Mouse (Mus musculus) hindbrain, embryonic 12.5 days (tissue): ENCODE data around the gene Pde4b. TPM values are rescaled to one million over a fixed set of nuclear protein-coding genes. Genes with fewer than 3 reads are reported as not detected.

Experiments used
- ATAC-seq: fragments of 200-750 bp; cut with Nextera tagmentation; 2 replicates; pipeline ENCODE4 v1.8.0; 2017; ENCODE audit warnings: moderate TSS enrichment; ENCODE audit not compliant: low FRiP score
- H3K27ac ChIP-seq: fragments of 300-500 bp; sonication (generic); 2 replicates; pipeline ENCODE4 v1.5.1; 2016; ENCODE audit warnings: mild to moderate bottlenecking
- H3K27me3 ChIP-seq: fragments of 300-500 bp; sonication (generic); 2 replicates; pipeline ENCODE4 v1.6.1; 2016; ENCODE audit warnings: mild to moderate bottlenecking
- H3K36me3 ChIP-seq: fragments of 300-500 bp; sonication (generic); 2 replicates; pipeline ENCODE4 v1.6.1; 2016; ENCODE audit warnings: mild to moderate bottlenecking
- H3K4me1 ChIP-seq: fragments of 300-500 bp; sonication (generic); 2 replicates; pipeline ENCODE4 v1.6.1; 2016
- H3K4me2 ChIP-seq: fragments of 300-500 bp; sonication (generic); replicated peaks from 2 replicates; pipeline ENCODE4 v1.6.1; 2016; ENCODE audit warnings: mild to moderate bottlenecking
- H3K4me3 ChIP-seq: fragments of 300-500 bp; sonication (generic); 2 replicates; pipeline ENCODE4 v1.5.1; 2016; ENCODE audit warnings: mild to moderate bottlenecking
- H3K9ac ChIP-seq: fragments of 300-500 bp; sonication (generic); 2 replicates; pipeline ENCODE4 v1.6.1; 2016; ENCODE audit warnings: mild to moderate bottlenecking, moderate library complexity
- H3K9me3 ChIP-seq: fragments of 300-500 bp; sonication (generic); replicated peaks from 2 replicates; pipeline ENCODE4 v1.6.1; 2016; ENCODE audit warnings: mild to moderate bottlenecking
- WGBS: fragments of 180-500 bp; shearing (Covaris S2); methylation state at CpG from one replicate; pipeline ENCODE4 v1.1.7; 2016; 5-methylcytosine and 5-hydroxymethylcytosine counted together
- polyA plus RNA-seq: library from polyadenylated mRNA; unstranded; fragments of >200 nt; fragmentation: Nextera tagmentation; extraction: Ambion mirVana; gene quantifications from 2 replicates; pipeline ENCODE4 v1.2.1, GENCODE M21; 2016

Gene Pde4b
- polyA plus RNA-seq, 1 experiment from 2014 or later: 12.5 TPM

DNA sequence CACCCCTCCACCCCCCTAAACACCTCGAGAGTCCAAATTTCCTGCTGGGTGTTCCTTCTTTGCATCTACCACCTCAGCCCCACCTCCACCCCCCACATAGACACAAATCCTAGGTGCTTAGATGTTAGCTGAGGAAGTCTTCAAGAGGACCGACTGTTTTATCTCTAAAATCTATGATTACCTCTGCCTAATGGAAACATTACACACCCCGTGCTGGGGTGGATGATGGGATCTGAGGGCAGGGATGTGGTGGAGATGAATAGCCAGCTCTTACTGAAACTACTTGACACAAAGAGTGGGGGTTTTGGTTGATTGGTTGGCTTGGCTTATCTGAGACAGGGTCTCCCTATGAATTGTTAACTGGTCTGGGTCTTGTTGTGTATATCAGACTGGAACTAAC lies 471.0 kb downstream of the Pde4b start:
- WGBS: 64% methylated on average over 3 of the region's 3 CpGs
- Histone ChIP-seq H3K4me1 (no peaks in the 10 kb centered on the region; the same call in 1 of the 2 replicates), H3K9ac (no peak overlapping the region), H3K27ac (no peak overlapping the region), H3K4me2 (no peak overlapping the region), H3K27me3 (no peaks in the 10 kb centered on the region), H3K4me3 (no peak overlapping the region), H3K36me3 (no peaks in the 10 kb centered on the region), H3K9me3 (no peaks in the 10 kb centered on the region)
- ATAC-seq: no peak

DNA sequence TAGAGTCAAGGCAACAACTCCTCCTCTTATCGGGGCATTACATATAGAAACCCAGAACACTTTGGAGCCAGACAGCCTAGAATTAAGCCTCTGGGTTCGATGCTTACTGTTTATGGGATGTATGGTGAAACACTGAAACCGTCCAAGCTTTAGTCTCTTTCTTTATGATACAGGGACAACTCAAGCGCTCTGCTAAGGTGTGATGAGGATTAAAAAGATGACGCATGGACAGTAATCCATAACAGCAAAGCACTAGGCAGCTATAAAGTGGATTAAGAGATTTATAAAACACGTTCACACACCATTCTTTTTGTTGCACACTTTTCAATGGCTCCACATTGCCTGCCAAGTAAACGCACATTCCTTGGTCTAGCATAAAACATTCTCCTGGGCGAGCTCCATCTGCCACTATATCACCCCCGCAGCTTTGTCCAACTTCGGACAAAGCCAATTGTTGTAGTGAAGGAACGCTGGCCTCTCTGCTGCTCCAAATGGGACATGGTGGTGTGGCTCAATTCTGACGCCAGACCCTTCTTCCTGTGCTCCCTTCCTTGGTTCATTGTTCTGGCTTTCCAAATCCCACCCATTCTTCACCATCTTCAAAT lies 473.4 kb downstream of the Pde4b start:
- H3K4me1 ChIP-seq: no peaks in the 10 kb centered on the region; the same call in 1 of the 2 replicates
- H3K27ac ChIP-seq: no peak overlapping the region
- WGBS: 78% methylated on average over 12 of the region's 12 CpGs
- no peak overlapping the region for H3K4me3 ChIP-seq
- no peaks in the 10 kb centered on the region for H3K27me3 ChIP-seq
- no peak overlapping the region for H3K4me2 ChIP-seq
- no peak for ATAC-seq
- no peak overlapping the region for H3K9ac ChIP-seq
- H3K36me3 ChIP-seq: no peaks in the 10 kb centered on the region
- H3K9me3 ChIP-seq: no peaks in the 10 kb centered on the region

GRCm38 (mm10) chr4:102563273-102563855 lies 476.0 kb downstream of the Pde4b start:
- Histone ChIP-seq H3K4me3 (no peak overlapping the region), H3K4me2 (no peak overlapping the region), H3K4me1 (peaks cover 6% of the 10 kb centered on the region), H3K27me3 (no peaks in the 10 kb centered on the region), H3K9me3 (no peaks in the 10 kb centered on the region), H3K27ac (no peak overlapping the region), H3K9ac (no peak overlapping the region), H3K36me3 (no peaks in the 10 kb centered on the region)
- no peak for ATAC-seq
- WGBS: 87% methylated on average over 9 of the region's 9 CpGs

DNA sequence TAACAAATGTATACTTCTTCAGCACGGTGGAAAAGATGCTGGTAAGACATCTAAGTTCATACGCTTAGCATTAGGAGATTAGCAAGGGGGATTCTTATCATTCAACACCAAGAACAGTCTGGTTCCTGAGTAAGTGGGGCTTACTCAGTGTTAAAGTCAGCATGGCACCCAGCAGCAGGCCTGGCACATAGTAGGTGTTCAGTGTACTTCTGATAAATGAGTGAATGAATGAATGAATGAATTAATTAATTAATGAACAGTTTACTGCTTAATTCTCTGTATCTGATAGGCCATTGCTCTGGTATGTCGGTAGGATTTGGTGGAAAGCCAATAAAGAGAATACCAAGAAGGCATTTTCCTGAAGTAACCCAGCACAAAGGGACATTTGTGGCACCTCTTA lies 476.9 kb downstream of the Pde4b start:
- Histone ChIP-seq H3K9me3 (no peaks in the 10 kb centered on the region), H3K27ac (no peak overlapping the region), H3K4me1 (peaks cover 11% of the 10 kb centered on the region), H3K27me3 (no peaks in the 10 kb centered on the region), H3K36me3 (no peaks in the 10 kb centered on the region), H3K4me2 (no peak overlapping the region), H3K4me3 (no peak overlapping the region), H3K9ac (no peak overlapping the region)
- no peak for ATAC-seq
- 89% methylated on average over 3 of the region's 3 CpGs for WGBS

GRCm38 (mm10) chr4:102566421-102566820 lies 479.1 kb downstream of the Pde4b start:
- Histone ChIP-seq H3K9ac (no peak overlapping the region), H3K36me3 (no peaks in the 10 kb centered on the region), H3K27ac (no peak overlapping the region), H3K27me3 (peaks cover under 1% of the 10 kb centered on the region), H3K9me3 (no peaks in the 10 kb centered on the region), H3K4me2 (no peak overlapping the region), H3K4me3 (no peak overlapping the region), H3K4me1 (peaks cover 23% of the 10 kb centered on the region)
- 21% methylated on average over 1 of the region's 1 CpGs for WGBS
- ATAC-seq: no peak

- peaks cover 7% of the 10 kb centered on the region for H3K27me3 ChIP-seq
- no peak overlapping the region for H3K9ac ChIP-seq
- no peaks in the 10 kb centered on the region for H3K36me3 ChIP-seq
- H3K27ac ChIP-seq: no peak overlapping the region
- no peak overlapping the region for H3K4me3 ChIP-seq
- peaks cover 23% of the 10 kb centered on the region for H3K4me1 ChIP-seq
- no peak for ATAC-seq
- WGBS: 35% methylated on average over 2 of the region's 2 CpGs
- H3K4me2 ChIP-seq: no peak overlapping the region
- no peaks in the 10 kb centered on the region for H3K9me3 ChIP-seq
Observed at GRCm38 (mm10) chr4:102567111-102567510, 479.8 kb downstream of the Pde4b start.

DNA sequence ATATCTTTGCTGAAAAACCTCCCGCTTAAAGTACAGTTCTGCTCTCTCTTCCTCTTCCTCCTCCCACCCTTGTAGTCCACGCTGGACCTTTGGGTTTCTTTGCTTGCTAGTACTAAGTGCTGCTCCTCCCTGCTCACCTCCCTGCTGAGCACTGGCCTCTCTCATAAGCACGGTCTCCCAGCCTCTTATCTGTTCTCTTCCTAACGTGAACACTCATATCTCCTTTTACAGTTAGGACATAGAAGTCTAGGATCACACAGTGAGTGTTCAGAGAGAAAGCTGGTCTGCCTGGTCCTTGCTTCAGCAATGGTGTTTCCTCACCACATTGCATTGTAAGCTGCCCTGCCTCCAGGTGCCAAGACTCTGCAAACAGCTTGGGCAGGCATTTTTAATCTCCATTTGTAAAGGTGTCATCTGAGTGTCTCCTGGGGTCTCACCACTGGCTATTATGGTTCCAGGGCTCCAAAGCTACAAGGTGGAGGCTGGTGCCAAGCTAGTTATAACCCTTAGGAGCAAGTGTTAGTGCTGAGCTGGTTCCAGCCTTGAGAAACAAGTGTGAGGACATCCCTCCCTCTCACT lies 480.4 kb downstream of the Pde4b start:
- ATAC-seq: no peak
- no peak overlapping the region for H3K4me3 ChIP-seq

DNA sequence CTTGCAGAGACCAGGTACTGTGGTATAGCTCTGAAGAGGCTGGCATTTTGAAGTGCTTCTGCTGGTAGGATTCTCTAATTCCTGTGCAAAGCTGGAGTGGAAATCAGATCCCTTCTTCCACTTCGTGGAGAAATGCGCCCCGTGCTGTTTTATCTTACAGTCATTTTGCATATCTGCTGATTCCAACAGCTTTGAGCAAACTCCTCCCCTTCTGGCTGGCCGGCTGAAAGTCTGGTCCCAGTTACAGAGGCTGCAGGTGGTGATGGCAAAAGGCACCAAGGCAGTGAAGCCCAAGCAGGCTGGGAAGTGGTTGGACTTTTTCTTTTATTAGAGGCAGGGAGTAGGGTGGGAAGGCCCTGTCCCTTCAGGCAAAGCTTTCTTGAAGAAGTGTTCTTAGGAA lies 481.2 kb downstream of the Pde4b start:
- Histone ChIP-seq H3K4me1 (peaks cover 23% of the 10 kb centered on the region), H3K27me3 (peaks cover 7% of the 10 kb centered on the region), H3K4me3 (no peak overlapping the region), H3K27ac (no peak overlapping the region; the same call in 1 of the 2 replicates), H3K9ac (no peak overlapping the region), H3K9me3 (no peaks in the 10 kb centered on the region), H3K36me3 (no peaks in the 10 kb centered on the region), H3K4me2 (no peak overlapping the region)
- WGBS: 6% methylated on average over 4 of the region's 4 CpGs
- no peak for ATAC-seq

More for the DNA sequence above, 480.4 kb downstream of the Pde4b start:
- no peak overlapping the region for H3K27ac ChIP-seq
- no peak overlapping the region for H3K4me2 ChIP-seq
- peaks cover 23% of the 10 kb centered on the region for H3K4me1 ChIP-seq
- no peaks in the 10 kb centered on the region for H3K36me3 ChIP-seq
- H3K9me3 ChIP-seq: no peaks in the 10 kb centered on the region
- WGBS: 20% methylated on average over 4 of the region's 4 CpGs
- peaks cover 7% of the 10 kb centered on the region for H3K27me3 ChIP-seq
- no peak overlapping the region for H3K9ac ChIP-seq

GRCm38 (mm10) chr4:102569101-102569583 lies 481.8 kb downstream of the Pde4b start:
- H3K36me3 ChIP-seq: no peaks in the 10 kb centered on the region
- H3K4me2 ChIP-seq: no peak overlapping the region
- no peak overlapping the region; the same call in 1 of the 2 replicates for H3K27ac ChIP-seq
- H3K4me1 ChIP-seq: peaks cover 23% of the 10 kb centered on the region
- no peaks in the 10 kb centered on the region for H3K9me3 ChIP-seq
- peaks cover 7% of the 10 kb centered on the region for H3K27me3 ChIP-seq
- no peak overlapping the region for H3K9ac ChIP-seq
- ATAC-seq: no peak
- H3K4me3 ChIP-seq: no peak overlapping the region
- WGBS: 25% methylated on average over 8 of the region's 8 CpGs

DNA sequence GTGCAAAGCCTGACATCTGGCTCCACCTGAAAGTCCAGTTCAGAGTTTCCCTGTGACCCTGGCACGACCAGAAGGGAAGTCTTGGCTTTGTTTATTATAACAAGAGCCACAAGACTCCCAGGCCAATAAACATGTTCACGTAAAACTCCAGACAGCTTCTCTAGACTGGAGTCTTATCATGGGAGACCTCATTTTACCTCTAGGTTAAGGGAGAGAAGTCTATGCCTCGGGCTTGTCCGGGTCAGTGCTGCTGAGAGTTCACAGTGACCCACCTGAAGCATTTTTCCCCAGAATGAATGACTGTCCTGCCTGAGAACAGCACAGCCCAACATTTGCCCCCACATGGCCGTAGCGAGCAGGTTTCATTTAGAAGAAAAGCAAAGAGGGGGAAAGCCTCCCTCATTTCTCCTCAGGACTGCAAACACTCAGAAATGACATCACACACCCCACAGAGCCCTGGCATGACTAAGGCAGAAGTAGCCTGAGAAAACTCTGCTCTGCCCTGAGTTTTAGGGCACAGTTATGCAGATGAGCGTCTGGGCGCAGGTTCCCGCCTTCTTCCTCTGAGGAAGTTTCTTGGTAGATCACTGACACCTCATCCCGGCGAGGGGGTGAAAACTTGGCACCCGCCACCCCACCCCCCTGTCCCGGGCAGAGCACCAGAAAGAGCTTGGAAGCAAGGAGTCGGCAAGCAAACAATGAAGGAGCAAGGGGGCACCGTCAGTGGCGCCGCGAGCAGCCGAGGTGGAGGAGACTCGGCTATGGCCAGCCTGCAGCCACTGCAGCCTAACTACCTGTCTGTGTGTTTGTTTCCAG lies 482.8 kb downstream of the Pde4b start:
- Histone ChIP-seq H3K4me3 (peak overlapping the region; percentile 46), H3K9me3 (no peaks in the 10 kb centered on the region), H3K36me3 (no peaks in the 10 kb centered on the region), H3K27ac (peak overlapping the region; percentile 60), H3K4me1 (peaks cover 23% of the 10 kb centered on the region), H3K4me2 (peak overlapping the region; percentile 85), H3K27me3 (peaks cover 7% of the 10 kb centered on the region), H3K9ac (peak overlapping the region; percentile 62)
- under 1% methylated on average over 20 of the region's 20 CpGs for WGBS
- peak; percentile 57 for ATAC-seq

DNA sequence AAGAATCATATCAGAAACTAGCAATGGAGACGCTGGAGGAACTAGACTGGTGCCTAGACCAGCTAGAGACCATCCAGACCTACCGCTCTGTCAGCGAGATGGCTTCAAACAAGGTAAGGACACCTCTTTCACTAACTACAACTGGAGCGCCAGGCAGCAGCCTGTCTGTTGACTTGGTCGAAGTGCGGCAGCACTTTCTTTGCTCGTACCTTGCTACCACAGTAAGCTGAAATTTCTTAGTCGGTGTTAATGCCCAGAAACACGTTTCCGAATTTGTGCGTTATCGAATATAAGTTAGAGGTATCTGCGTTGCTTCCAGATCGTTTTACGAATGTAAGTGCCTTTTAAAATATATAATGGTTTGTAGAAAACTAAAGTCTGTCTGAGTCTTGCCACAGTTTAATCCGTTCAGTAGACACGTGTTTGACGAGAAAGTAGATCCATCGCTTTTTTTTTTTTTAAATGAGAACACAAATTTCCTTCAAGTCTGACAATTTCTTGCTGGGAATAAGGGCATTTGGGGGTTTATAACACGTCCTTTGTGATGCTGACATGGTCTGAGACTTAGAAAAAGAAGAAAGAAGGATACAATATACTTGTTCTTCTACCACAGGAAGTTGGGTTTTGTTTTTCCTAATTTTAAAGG lies 483.5 kb downstream of the Pde4b start:
- Histone ChIP-seq H3K27ac (peak overlapping the region; percentile 60; the same call in 1 of the 2 replicates), H3K4me1 (peaks cover 23% of the 10 kb centered on the region), H3K4me2 (peak overlapping the region; percentile 85), H3K9ac (peak overlapping the region; percentile 62), H3K36me3 (no peaks in the 10 kb centered on the region), H3K4me3 (peak overlapping the region; percentile 46), H3K27me3 (peaks cover 7% of the 10 kb centered on the region), H3K9me3 (no peaks in the 10 kb centered on the region)
- no peak for ATAC-seq
- 5% methylated on average over 20 of the region's 20 CpGs for WGBS

DNA sequence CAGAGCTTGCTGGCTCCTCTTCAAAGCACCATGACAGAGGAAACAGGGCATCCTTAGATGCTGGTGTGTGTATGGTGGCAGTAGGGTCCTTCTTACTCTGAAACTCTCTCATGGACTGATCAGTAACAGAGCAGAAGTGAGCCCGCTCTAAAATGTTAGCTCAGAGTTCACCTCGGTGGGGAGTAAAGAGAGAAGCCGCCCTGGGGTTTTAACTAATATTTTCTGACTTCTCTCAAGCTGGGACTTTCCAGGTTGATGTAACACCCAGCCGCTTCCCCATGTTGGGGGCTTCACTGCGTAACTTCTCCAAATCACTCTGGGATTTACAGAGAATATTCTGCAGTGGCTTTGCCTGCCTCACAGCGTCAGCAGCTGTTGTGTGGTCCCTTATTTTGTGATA lies 484.7 kb downstream of the Pde4b start:
- H3K9me3 ChIP-seq: no peaks in the 10 kb centered on the region
- ATAC-seq: no peak
- H3K4me3 ChIP-seq: no peak overlapping the region
- no peak overlapping the region for H3K27ac ChIP-seq
- H3K4me1 ChIP-seq: peaks cover 22% of the 10 kb centered on the region
- 66% methylated on average over 6 of the region's 6 CpGs for WGBS
- peak overlapping the region; percentile 27 for H3K4me2 ChIP-seq
- no peak overlapping the region for H3K9ac ChIP-seq
- H3K36me3 ChIP-seq: no peaks in the 10 kb centered on the region
- peaks cover 7% of the 10 kb centered on the region for H3K27me3 ChIP-seq
